Mouse (Mus musculus): ENCODE data around the gene Gm49358.

Gm49358 gene

GRCm38 (mm10) chr10:86853433-86853832 lies 89.7 kb downstream of the Gm49358 start:
- in situ Hi-C loops (cut with MboI; ENCODE audit: low sequenced_read_pairs), result no loop called here

- in situ Hi-C loops (cut with MboI; ENCODE audit: low sequenced_read_pairs), result no loop called here
Observed at GRCm38 (mm10) chr10:86860396-86860795, 96.6 kb downstream of the Gm49358 start.

- in situ Hi-C loops (cut with MboI; ENCODE audit: low sequenced_read_pairs), result no loop called here
Observed at GRCm38 (mm10) chr10:86862496-86862895, 98.7 kb downstream of the Gm49358 start.

- in situ Hi-C loops (cut with MboI; ENCODE audit: low sequenced_read_pairs), result no loop called here
Observed at GRCm38 (mm10) chr10:86863429-86863828, 99.7 kb downstream of the Gm49358 start.

DNA sequence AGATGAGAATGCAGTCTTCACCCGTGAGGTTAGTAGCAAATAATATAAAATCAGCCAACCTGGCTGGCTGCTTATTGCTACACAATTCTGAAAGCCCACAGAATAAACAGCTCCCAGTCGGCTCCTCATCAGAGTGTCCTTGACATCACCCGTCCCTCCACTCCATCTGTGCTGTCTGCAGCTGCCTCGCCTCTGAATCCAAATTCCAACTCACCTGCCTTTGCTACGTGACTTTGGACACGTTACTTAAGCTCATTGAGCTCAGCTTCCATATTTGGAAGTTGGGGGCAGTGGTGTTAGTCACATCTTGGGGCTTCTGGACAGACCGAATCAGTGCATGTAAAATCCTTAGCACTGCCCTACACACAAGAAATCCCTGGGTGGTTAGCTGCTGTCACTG lies 108.3 kb downstream of the Gm49358 start:
- in situ Hi-C loops (cut with MboI; ENCODE audit: low sequenced_read_pairs), result no loop called here

GRCm38 (mm10) chr10:86872591-86872990 lies 108.8 kb downstream of the Gm49358 start:
- in situ Hi-C loops (cut with MboI; ENCODE audit: low sequenced_read_pairs), result no loop called here

- in situ Hi-C loops (cut with MboI; ENCODE audit: low sequenced_read_pairs), result no loop called here
Observed at GRCm38 (mm10) chr10:86878721-86879120, 114.9 kb downstream of the Gm49358 start.

DNA sequence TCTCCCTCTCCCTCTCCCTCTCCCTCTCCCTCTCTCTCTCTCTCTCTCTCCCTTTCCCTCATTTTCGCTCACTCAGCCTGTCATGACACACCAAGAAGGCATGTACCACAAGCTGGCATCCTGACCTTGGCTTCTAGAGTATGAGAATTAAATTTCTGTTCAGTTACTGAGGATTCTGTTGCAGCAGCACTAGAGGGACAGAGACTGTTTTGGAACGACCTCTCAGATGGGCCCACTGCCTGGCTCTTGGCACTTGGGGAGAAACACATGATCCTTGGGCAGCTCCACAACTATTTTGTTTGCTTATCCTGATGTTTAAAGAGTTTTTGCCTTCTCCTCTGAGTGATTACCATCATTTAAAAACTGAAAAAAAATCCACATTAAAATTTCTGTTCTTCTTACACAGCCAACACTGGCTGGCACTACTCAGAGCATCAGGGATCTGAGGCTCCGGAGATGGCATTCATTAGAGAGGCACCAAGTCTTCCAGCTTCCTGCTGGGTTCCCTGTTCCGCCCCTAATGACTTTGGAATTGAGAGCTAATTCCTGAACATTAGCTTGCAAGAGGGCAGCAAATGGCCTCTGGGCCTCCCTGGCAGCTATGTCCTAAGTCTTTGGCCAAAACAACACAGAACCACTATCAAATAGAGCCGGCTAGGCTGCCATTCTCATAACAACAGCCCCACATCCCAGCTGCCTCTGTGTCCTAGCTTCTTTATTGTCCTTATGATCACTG lies 116.5 kb downstream of the Gm49358 start:
- in situ Hi-C loops (cut with MboI; ENCODE audit: low sequenced_read_pairs), result no loop called here

DNA sequence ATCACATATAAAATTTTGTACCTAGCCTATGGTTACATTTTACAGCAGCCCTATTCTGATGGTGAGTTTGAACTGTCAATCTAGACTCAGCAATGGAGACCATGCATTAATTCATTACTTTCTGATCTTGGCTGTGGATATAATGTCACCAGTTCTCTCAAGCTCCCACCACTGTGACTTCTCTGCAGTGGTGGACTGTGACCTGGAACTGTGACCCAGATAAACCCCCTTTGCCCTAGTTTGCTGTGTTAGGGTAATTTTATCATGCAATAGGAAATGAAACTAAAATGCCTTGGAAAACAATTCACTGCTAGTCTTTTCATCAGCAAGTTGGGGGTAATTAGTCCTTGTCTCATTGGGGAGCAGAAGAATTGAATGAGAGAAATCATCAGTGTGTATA lies 117.7 kb downstream of the Gm49358 start:
- in situ Hi-C loops (cut with MboI; ENCODE audit: low sequenced_read_pairs), result no loop called here

Measured in CH12F3 (cell line).